Mouse (Mus musculus): ENCODE measurements around the gene Pak7. TPM values are rescaled to one million over a fixed set of nuclear protein-coding genes. Genes with fewer than 3 reads are reported as not detected.

The Pak7 gene
- total RNA-seq (2023): not detected

DNA sequence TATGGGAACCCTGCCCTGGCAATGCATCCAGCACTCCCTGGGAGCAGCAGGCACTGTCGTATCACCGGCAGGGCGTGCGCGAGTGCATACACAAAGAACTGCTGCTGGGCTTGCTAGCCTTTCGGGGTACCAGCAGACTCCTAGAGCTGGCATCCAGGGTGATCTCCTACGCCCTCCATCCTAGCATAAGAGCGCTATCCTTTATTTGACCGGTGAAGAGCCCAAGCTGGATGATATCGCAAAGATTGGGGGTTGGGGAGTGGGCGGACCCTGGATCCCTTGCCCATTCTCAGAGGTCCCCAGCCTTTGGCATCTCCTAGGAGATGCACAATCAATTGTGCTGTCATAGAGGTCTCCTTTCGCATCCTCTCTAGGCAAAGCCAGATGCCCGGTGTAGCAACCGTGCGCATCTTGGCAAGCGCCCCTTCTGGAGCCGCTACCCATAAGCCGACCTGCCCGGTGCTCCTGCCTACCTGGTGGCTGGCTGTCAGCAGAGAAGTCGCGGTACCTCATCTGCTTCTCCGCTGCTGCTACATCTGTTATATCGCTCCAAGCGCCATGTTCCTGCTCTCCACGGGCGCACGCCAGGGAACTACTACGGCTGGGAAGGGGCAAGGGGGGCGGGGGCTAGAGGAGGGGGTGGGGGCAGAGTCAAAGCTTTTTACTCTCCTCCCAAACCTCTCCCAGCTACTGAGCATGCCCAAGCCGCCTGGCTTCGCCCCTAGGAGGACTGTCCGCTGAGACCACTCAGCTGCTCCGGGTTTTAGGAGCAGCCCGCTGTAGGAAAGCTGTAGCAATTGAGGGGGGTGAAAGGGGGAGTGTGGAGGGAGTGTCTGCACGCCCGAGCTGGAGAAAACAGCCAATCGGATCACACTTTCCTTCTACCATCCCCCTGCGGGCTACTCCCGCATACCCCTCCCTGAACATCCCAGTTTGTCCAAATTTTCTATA, at the start of gene Pak7:
TSS of gene Pak7 (minus strand) at position 787 of the 951 bp plus-strand sequence.

DNA sequence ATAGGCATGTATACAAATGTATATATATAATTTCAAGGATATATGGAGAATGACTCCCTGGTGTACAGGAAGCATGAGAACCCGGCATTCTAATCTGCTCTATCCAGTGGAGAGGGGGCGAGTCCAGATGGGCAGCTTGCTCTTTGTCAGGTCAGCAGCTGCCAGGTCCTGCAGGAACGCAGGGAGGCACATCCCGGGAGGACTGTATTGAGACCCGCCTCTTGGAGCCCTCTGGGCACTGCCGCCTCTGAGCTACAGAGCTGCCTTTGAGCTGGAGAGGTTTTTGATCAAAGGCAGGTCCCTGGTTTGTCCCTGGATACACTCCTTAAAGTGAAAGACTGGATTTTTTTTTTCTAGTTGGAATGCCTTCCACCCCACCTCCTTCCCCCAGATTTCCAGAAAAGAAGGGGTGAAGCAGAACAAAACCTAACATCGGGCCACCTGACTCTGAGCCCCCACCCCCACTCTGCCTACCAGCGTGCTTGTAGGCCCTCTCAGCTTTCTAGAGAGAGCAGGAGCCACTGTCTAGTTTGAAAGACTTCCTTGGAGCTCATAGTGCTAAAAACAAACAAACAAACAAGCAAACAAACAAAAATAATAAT, 336.0 kb downstream of the Pak7 start, which contains the start of gene Lamp5:
TSS of gene Lamp5 (plus strand) at position 552 of the 602 bp plus-strand sequence.

Other genes starting within 250 kb of the Pak7 start
- gene Ankef1, start 113.9 kb upstream of the Pak7 start, total RNA-seq (2023): not detected